Comparison of ENCODE assay signal across 8 mouse cellular contexts in genomic region chr7:49752730-49753506, GRCm38 (mm10). TPM values are rescaled to one million over a fixed set of nuclear protein-coding genes. Genes with fewer than 3 reads are reported as not detected.
DNase-seq lines count a peak whose midpoint lies in the region; ATAC-seq and TF ChIP-seq lines count a peak whose summit lies in the region.

No protein-coding gene starts in this region.

- no peak overlapping the region for H3K4me3 ChIP-seq in midbrain, embryonic 12.5 days
- no peak overlapping the region for H3K4me3 ChIP-seq in midbrain, embryonic 13.5 days (replicated peaks)
- H3K4me3 ChIP-seq in embryonic facial prominence, embryonic 14.5 days (ENCODE audit: low read depth, low read length), result no peak overlapping the region
- peak overlapping the region; percentile 13 to 29; a peak in 2 of 4 replicates for H3K4me3 ChIP-seq in liver, embryonic 14.5 days (ENCODE audit: insufficient read depth in 1 of 2, low read depth in 2 of 2, low read length in 2 of 2)
- H3K4me3 ChIP-seq in small intestine, adult 2 months (ENCODE audit: low read depth, low read length), result peak overlapping the region; percentile 16

- H3K4me1 ChIP-seq in midbrain, embryonic 12.5 days, result 0 out of 2 replicates have a peak, but pooled peaks cover 2% of the 10 kb centered on the region
- no peaks in the 10 kb centered on the region for H3K4me1 ChIP-seq in midbrain, embryonic 13.5 days (replicated peaks)
- H3K4me1 ChIP-seq in embryonic facial prominence, embryonic 14.5 days (ENCODE audit: control insufficient read depth, insufficient read depth, low read length), result no peaks in the 10 kb centered on the region
- no peaks in the 10 kb centered on the region; a peak in 1 of 4 replicates for H3K4me1 ChIP-seq in liver, embryonic 14.5 days (replicated peaks; ENCODE audit: control insufficient read depth in 2 of 2, insufficient read depth in 2 of 2, low read length in 1 of 2)
- peaks cover 2% of the 10 kb centered on the region; the same call in 1 of the 2 replicates for H3K4me1 ChIP-seq in small intestine, adult 2 months (ENCODE audit: control insufficient read depth, insufficient read depth, insufficient read length, low read length)

- H3K27ac ChIP-seq in midbrain, embryonic 12.5 days (replicated peaks), result no peak overlapping the region
- no peak overlapping the region for H3K27ac ChIP-seq in midbrain, embryonic 13.5 days
- no peak overlapping the region for H3K27ac ChIP-seq in embryonic facial prominence, embryonic 14.5 days (replicated peaks; ENCODE audit: low read depth, low read length)
- no peak overlapping the region for H3K27ac ChIP-seq in liver, embryonic 14.5 days
- H3K27ac ChIP-seq in small intestine, adult 2 months (ENCODE audit: insufficient read depth, low read depth, low read length), result no peak overlapping the region

- TF ChIP-seq POLR2A in small intestine, adult 2 months (IDR thresholded peaks at IDR 0.05; ENCODE audit: low read depth, low read length), result no peak

- TF ChIP-seq CTCF in liver, embryonic 14.5 days (IDR thresholded peaks at IDR 0.05; ENCODE audit: low read depth), result peak; percentile 72
- peak; percentile 38; the same call in 1 of the 2 replicates for TF ChIP-seq CTCF in small intestine, adult 2 months (IDR thresholded peaks at IDR 0.05; ENCODE audit: extremely low read depth, insufficient read length, insufficient replicate concordance, low read depth, low read length)

- DNase-seq in T-cell, adult 2 months (ENCODE audit: low spot score), result peak; percentile 50
- DNase-seq in embryonic facial prominence, embryonic 14.5 days (ENCODE audit: low spot score), result peak; percentile 66
- DNase-seq in induced T-regulatory cell, adult 2 months (ENCODE audit: low read depth), result peak; percentile 79
- DNase-seq in liver, embryonic 14.5 days (ENCODE audit: low read depth in 3 of 3, low spot score in 3 of 3), result no peak
- DNase-seq in layer of hippocampus, postnatal 36 days, result no peak

- 39% methylated on average over 25 of the region's 25 CpGs for WGBS in midbrain, embryonic 12.5 days
- WGBS in midbrain, embryonic 13.5 days, result 42% methylated on average over 25 of the region's 25 CpGs
- 33% methylated on average over 25 of the region's 25 CpGs for WGBS in embryonic facial prominence, embryonic 14.5 days
- WGBS in liver, embryonic 14.5 days (ENCODE audit: insufficient replicate concordance), result 22% methylated on average over 25 of the region's 25 CpGs
- WGBS in small intestine, adult 2 months, result 24% methylated on average over 25 of the region's 25 CpGs

- H3K4me2 ChIP-seq in midbrain, embryonic 12.5 days (replicated peaks), result peak overlapping the region; percentile 9; the same call in 1 of the 2 replicates
- H3K4me2 ChIP-seq in midbrain, embryonic 13.5 days (replicated peaks), result no peak overlapping the region
- H3K4me2 ChIP-seq in embryonic facial prominence, embryonic 14.5 days (ENCODE audit: low read depth, low read length), result 0 out of 2 replicates have a peak overlapping the region, but pooled peaks have one; percentile 3
- H3K4me2 ChIP-seq in liver, embryonic 14.5 days (ENCODE audit: low read depth), result peak overlapping the region; percentile 33

- H3K9ac ChIP-seq in midbrain, embryonic 12.5 days (replicated peaks), result no peak overlapping the region
- no peak overlapping the region for H3K9ac ChIP-seq in midbrain, embryonic 13.5 days (replicated peaks)
- H3K9ac ChIP-seq in embryonic facial prominence, embryonic 14.5 days (ENCODE audit: low read depth, low read length), result no peak overlapping the region
- no peak overlapping the region for H3K9ac ChIP-seq in liver, embryonic 14.5 days (replicated peaks)

- no peak for TF ChIP-seq EP300 in liver, embryonic 14.5 days (IDR thresholded peaks at IDR 0.05; ENCODE audit: low read depth)

- no peaks in the 10 kb centered on the region for H3K9me3 ChIP-seq in midbrain, embryonic 12.5 days
- no peaks in the 10 kb centered on the region for H3K9me3 ChIP-seq in midbrain, embryonic 13.5 days
- H3K9me3 ChIP-seq in embryonic facial prominence, embryonic 14.5 days (ENCODE audit: control insufficient read depth, low read length), result no peaks in the 10 kb centered on the region
- no peaks in the 10 kb centered on the region for H3K9me3 ChIP-seq in liver, embryonic 14.5 days (ENCODE audit: control insufficient read depth, low read length)

- H3K36me3 ChIP-seq in midbrain, embryonic 12.5 days, result no peaks in the 10 kb centered on the region
- H3K36me3 ChIP-seq in midbrain, embryonic 13.5 days, result no peaks in the 10 kb centered on the region
- no peaks in the 10 kb centered on the region for H3K36me3 ChIP-seq in embryonic facial prominence, embryonic 14.5 days (ENCODE audit: control insufficient read depth, insufficient read depth, low read length)
- no peaks in the 10 kb centered on the region for H3K36me3 ChIP-seq in liver, embryonic 14.5 days (replicated peaks; ENCODE audit: control insufficient read depth, insufficient read depth, low read depth)
- H3K36me3 ChIP-seq in small intestine, adult 2 months (ENCODE audit: control insufficient read depth, insufficient read depth, low read length), result no peaks in the 10 kb centered on the region

- ATAC-seq in midbrain, embryonic 12.5 days (ENCODE audit: low FRiP score, low read depth), result no peak
- ATAC-seq in midbrain, embryonic 13.5 days, result no peak
- ATAC-seq in embryonic facial prominence, embryonic 14.5 days (ENCODE audit: low read depth), result no peak
- ATAC-seq in liver, embryonic 14.5 days (ENCODE audit: insufficient read depth), result 0 out of 2 replicates have a peak, but pooled peaks have one; percentile 23

- H3K27me3 ChIP-seq in midbrain, embryonic 12.5 days, result peaks cover 68% of the 10 kb centered on the region
- H3K27me3 ChIP-seq in midbrain, embryonic 13.5 days, result peaks cover 83% of the 10 kb centered on the region
- peaks cover 21% of the 10 kb centered on the region for H3K27me3 ChIP-seq in embryonic facial prominence, embryonic 14.5 days (replicated peaks; ENCODE audit: control insufficient read depth, insufficient read depth, low read length)
- H3K27me3 ChIP-seq in liver, embryonic 14.5 days (ENCODE audit: control insufficient read depth, insufficient read depth, low read length), result no peaks in the 10 kb centered on the region
- no peaks in the 10 kb centered on the region; the same call in 1 of the 2 replicates for H3K27me3 ChIP-seq in small intestine, adult 2 months (ENCODE audit: control insufficient read depth, insufficient read depth, low read length)

RNA-seq across cellular contexts. Expression of gene Htatip2, which starts 6.0 kb away (rescaled TPM):
- polyA plus RNA-seq in midbrain, embryonic 12.5 days (2016; fragmentation: Nextera tagmentation; extraction: Ambion mirVana), result 9.3 and 12.2 TPM in 2 replicates
- 3.5 and 4.5 TPM in 2 replicates for polyA plus RNA-seq in midbrain, embryonic 13.5 days (2015; fragmentation: Nextera tagmentation; extraction: Ambion mirVana)
- 10.5 TPM in 2 replicates for polyA plus RNA-seq in embryonic facial prominence, embryonic 14.5 days (2014; fragmentation: Nextera tagmentation; extraction: Ambion mirVana)
- 10.8 and 17.3 TPM in 2 replicates for polyA plus RNA-seq in liver, embryonic 14.5 days (2012; rRNA removed)
- polyA plus RNA-seq in liver, embryonic 14.5 days (2014; fragmentation: Nextera tagmentation; extraction: Ambion mirVana), result 26.2 and 28.6 TPM in 2 replicates
- polyA plus RNA-seq in small intestine, adult 2 months (2012; rRNA removed), result 8.0 and 8.9 TPM in 2 replicates
- total RNA-seq in layer of hippocampus, postnatal 36 days (2021), result 10 to 100 TPM; 10.0 to 12.7 TPM

RNA-seq across cellular contexts. Expression of gene Prmt3, which starts 25.2 kb away (rescaled TPM):
- 74.7 and 78.4 TPM in 2 replicates for polyA plus RNA-seq in midbrain, embryonic 12.5 days (2016; fragmentation: Nextera tagmentation; extraction: Ambion mirVana)
- polyA plus RNA-seq in midbrain, embryonic 13.5 days (2015; fragmentation: Nextera tagmentation; extraction: Ambion mirVana), result 50.6 and 54.2 TPM in 2 replicates
- polyA plus RNA-seq in embryonic facial prominence, embryonic 14.5 days (2014; fragmentation: Nextera tagmentation; extraction: Ambion mirVana), result 53.0 and 57.8 TPM in 2 replicates
- polyA plus RNA-seq in liver, embryonic 14.5 days (2012; rRNA removed), result 9.2 and 12.2 TPM in 2 replicates
- 20.1 and 25.7 TPM in 2 replicates for polyA plus RNA-seq in liver, embryonic 14.5 days (2014; fragmentation: Nextera tagmentation; extraction: Ambion mirVana)
- 11.6 and 14.5 TPM in 2 replicates for polyA plus RNA-seq in small intestine, adult 2 months (2012; rRNA removed)
- 10 to 100 TPM; 37.2 to 37.5 TPM for total RNA-seq in layer of hippocampus, postnatal 36 days (2021)

Comparison
In these comparisons a context has a peak if more than half of its experiments do, and no peak if none do; other contexts are left out.
1. H3K4me3 ChIP-seq: peak in liver, embryonic 14.5 days (2 of 2) and small intestine, adult 2 months (single experiment); none in midbrain, embryonic 12.5 days (single experiment), midbrain, embryonic 13.5 days (single experiment) and embryonic facial prominence, embryonic 14.5 days (single experiment).
2. DNase-seq: peak in T-cell, adult 2 months (single experiment), embryonic facial prominence, embryonic 14.5 days (single experiment) and induced T-regulatory cell, adult 2 months (single experiment); none in liver, embryonic 14.5 days (0 of 3) and layer of hippocampus, postnatal 36 days (0 of 2).